Mouse (Mus musculus) liver, embryonic 11.5 days (tissue): ENCODE measurements at regions not wholly inside any gene's neighbourhood (a gene's known extent, or its start where the extent isn't known, plus 50 kb on each side); places are given as distances from the start of the nearest gene placed in this dataset.

Experiments
- ATAC-seq: fragments of 200-750 bp; cut with Nextera tagmentation; replicated peaks from 2 replicates; pipeline ENCODE4 v1.8.0; 2017; ENCODE audit warnings: moderate number of reproducible peaks, mild to moderate bottlenecking, moderate TSS enrichment, moderate library complexity; ENCODE audit not compliant: low FRiP score
- DNase-seq: peaks from one replicate; pipeline ENCODE4 v3.0.0-alpha.2; 2017; ENCODE audit warnings: low spot score
- H3K27ac ChIP-seq: fragments of 300-500 bp; sonication (generic); 2 replicates; pipeline ENCODE4 v1.5.1; 2014; ENCODE audit warnings: mild to moderate bottlenecking, low read depth, low read length, control low read depth
- H3K27me3 ChIP-seq: fragments of 300-500 bp; sonication (generic); replicated peaks from 2 replicates; pipeline ENCODE4 v1.6.1; 2014; ENCODE audit warnings: low read length, mixed read lengths; ENCODE audit not compliant: control insufficient read depth, insufficient read depth
- H3K36me3 ChIP-seq: fragments of 300-500 bp; sonication (generic); 2 replicates; pipeline ENCODE4 v1.6.1; 2014; ENCODE audit warnings: mild to moderate bottlenecking, low read length, moderate library complexity, mixed read lengths; ENCODE audit not compliant: control insufficient read depth, insufficient read depth
- H3K4me1 ChIP-seq: fragments of 300-500 bp; sonication (generic); replicated peaks from 2 replicates; pipeline ENCODE4 v1.6.1; 2014; ENCODE audit warnings: low read length, mixed read lengths; ENCODE audit not compliant: control insufficient read depth, insufficient read depth
- H3K4me2 ChIP-seq: fragments of 300-500 bp; sonication (generic); 2 replicates; pipeline ENCODE4 v1.6.1; 2014; ENCODE audit warnings: mild to moderate bottlenecking, control low read depth, moderate library complexity
- H3K4me3 ChIP-seq: fragments of 300-500 bp; sonication (generic); 2 replicates; pipeline ENCODE4 v1.5.1; 2014; ENCODE audit warnings: low read depth, low read length, control low read depth
- H3K9ac ChIP-seq: fragments of 300-500 bp; sonication (generic); 2 replicates; pipeline ENCODE4 v1.6.1; 2014; ENCODE audit warnings: low read depth, low read length, control low read depth
- H3K9me3 ChIP-seq: fragments of 300-500 bp; sonication (generic); 2 replicates; pipeline ENCODE4 v1.6.1; 2016; ENCODE audit warnings: low read length, inconsistent platforms, mixed read lengths; ENCODE audit not compliant: control insufficient read depth
- WGBS: fragments of 180-500 bp; shearing (Covaris S2); extraction: QIAGEN DNeasy Blood & Tissue Kit; methylation state at CpG from one replicate; pipeline ENCODE4 v1.1.7; 2014; 5-methylcytosine and 5-hydroxymethylcytosine counted together

GRCm38 (mm10) chr1:41133946-41134345 is 328.5 kb downstream of the Tmem182 start:
- Histone ChIP-seq H3K9me3 (no peaks in the 10 kb centered on the region), H3K27ac (no peak overlapping the region), H3K9ac (no peak overlapping the region), H3K4me2 (no peak overlapping the region), H3K36me3 (no peaks in the 10 kb centered on the region), H3K4me3 (no peak overlapping the region), H3K27me3 (no peaks in the 10 kb centered on the region; the same call in 1 of the 2 replicates), H3K4me1 (no peaks in the 10 kb centered on the region)
- ATAC-seq, result no peak
- WGBS, result 77% methylated on average over 8 of the region's 8 CpGs
- DNase-seq, result no peak

DNA sequence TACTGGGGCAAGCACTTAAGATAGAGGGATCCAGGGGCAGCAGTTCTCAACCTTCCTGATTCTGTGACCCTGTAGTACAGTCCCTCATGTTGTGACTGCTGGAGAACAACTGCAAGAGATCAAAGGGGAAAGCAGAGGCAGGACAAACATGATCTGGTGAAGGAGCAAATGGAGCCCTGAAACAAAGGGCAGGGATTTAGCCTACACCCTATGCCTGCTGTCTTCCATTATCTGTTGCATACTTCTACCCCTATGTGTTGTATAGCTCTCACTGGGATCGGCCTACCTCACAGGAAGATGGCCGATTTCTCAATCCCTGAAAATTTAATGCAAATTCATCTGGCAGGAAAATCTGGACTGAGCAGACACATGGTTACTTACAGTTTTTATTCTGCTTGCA is 334.3 kb downstream of the Tmem182 start:
- H3K27me3 ChIP-seq, result no peaks in the 10 kb centered on the region
- DNase-seq, result no peak
- no peak for ATAC-seq
- H3K9ac ChIP-seq, result no peak overlapping the region
- no peak overlapping the region for H3K4me2 ChIP-seq
- WGBS, result 87% methylated on average over 2 of the region's 2 CpGs
- H3K27ac ChIP-seq, result no peak overlapping the region
- H3K36me3 ChIP-seq, result no peaks in the 10 kb centered on the region
- no peaks in the 10 kb centered on the region for H3K4me1 ChIP-seq
- no peaks in the 10 kb centered on the region for H3K9me3 ChIP-seq
- no peak overlapping the region for H3K4me3 ChIP-seq

GRCm38 (mm10) chr1:41140542-41140941 is 335.1 kb downstream of the Tmem182 start:
- Histone ChIP-seq H3K27me3 (no peaks in the 10 kb centered on the region), H3K4me3 (no peak overlapping the region), H3K9me3 (no peaks in the 10 kb centered on the region), H3K27ac (no peak overlapping the region), H3K4me1 (no peaks in the 10 kb centered on the region), H3K36me3 (no peaks in the 10 kb centered on the region), H3K4me2 (no peak overlapping the region), H3K9ac (no peak overlapping the region)
- DNase-seq (no peak), ATAC-seq (no peak)
- WGBS, result 50% methylated on average over 1 of the region's 1 CpGs

- no peaks in the 10 kb centered on the region for H3K27me3 ChIP-seq
- H3K9ac ChIP-seq, result no peak overlapping the region
- ATAC-seq (no peak), DNase-seq (no peak)
- H3K36me3 ChIP-seq, result no peaks in the 10 kb centered on the region
- H3K4me1 ChIP-seq, result no peaks in the 10 kb centered on the region
- H3K4me2 ChIP-seq, result no peak overlapping the region
- 75% methylated on average over 4 of the region's 4 CpGs for WGBS
- H3K27ac ChIP-seq, result no peak overlapping the region
- no peaks in the 10 kb centered on the region for H3K9me3 ChIP-seq
- H3K4me3 ChIP-seq, result no peak overlapping the region
Observed at GRCm38 (mm10) chr1:41141992-41142391, 336.6 kb downstream of the Tmem182 start.

GRCm38 (mm10) chr1:41152516-41152915 is 347.1 kb downstream of the Tmem182 start:
- Histone ChIP-seq H3K9ac (no peak overlapping the region), H3K36me3 (no peaks in the 10 kb centered on the region), H3K27me3 (no peaks in the 10 kb centered on the region), H3K27ac (no peak overlapping the region), H3K4me1 (no peaks in the 10 kb centered on the region), H3K9me3 (no peaks in the 10 kb centered on the region), H3K4me2 (no peak overlapping the region), H3K4me3 (no peak overlapping the region)
- DNase-seq (no peak), ATAC-seq (no peak)
- WGBS, result 55% methylated on average over 1 of the region's 1 CpGs

DNA sequence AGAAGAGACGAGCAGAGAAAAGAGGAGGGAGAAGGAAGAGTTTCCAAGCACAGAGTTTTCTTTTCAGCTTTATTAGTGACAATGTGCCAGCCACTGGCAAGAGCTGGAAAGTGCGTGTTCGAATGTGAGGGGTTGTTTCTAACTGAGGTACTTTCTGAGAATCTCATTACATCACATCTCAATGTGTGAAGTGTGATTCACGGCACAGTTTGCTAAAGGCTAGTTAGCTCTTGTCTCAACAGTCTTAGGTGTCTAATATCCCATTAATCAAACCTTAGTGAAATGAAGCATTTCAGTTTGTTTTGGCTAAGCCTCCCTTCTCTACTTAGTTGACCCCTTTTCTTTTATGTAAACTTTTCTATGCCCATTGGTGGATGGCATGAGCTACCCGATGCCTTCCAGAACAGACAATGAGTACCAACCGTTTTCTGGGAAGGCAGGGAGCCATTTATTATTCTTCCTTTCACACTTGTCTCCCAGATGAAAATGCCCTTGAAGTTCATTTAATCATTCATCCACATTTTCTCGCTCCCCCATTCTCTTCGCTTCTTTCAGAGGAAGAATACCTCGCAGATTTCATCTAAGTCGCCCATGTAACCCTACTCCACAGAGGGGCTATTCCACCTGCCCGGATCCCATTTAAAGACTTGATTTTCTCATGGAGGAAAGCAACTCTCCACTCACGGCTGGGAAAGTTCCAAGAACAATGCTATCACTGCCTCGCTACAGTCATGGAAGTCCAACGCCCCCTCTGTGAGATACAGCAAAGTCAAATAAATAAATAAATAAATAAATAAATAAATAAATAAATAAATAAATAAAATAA is 348.0 kb downstream of the Tmem182 start:
- no peaks in the 10 kb centered on the region for H3K27me3 ChIP-seq
- no peak overlapping the region for H3K9ac ChIP-seq
- no peaks in the 10 kb centered on the region for H3K4me1 ChIP-seq
- H3K9me3 ChIP-seq, result no peaks in the 10 kb centered on the region
- DNase-seq (no peak), ATAC-seq (no peak)
- H3K4me3 ChIP-seq, result no peak overlapping the region
- H3K36me3 ChIP-seq, result no peaks in the 10 kb centered on the region
- H3K4me2 ChIP-seq, result no peak overlapping the region
- WGBS, result 80% methylated on average over 14 of the region's 14 CpGs
- H3K27ac ChIP-seq, result no peak overlapping the region

DNA sequence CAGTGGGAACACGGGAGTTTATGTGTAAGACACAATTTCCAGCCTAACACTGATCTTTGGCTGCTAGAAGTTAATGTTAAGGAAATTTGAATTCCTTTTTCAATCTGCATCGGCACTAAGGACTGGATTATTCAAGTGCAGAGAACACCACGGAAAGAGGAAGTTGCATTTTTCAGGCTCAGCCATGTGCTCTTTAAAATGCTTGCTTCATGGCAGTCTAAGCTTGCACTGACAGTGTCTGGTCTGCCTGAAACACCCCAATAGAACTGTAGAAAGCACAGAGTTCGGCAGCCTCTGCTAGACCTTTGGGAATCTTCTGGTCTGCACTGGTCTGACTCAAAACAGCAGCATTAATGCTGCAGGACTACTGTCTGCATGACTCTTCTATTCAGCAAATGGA is 348.8 kb downstream of the Tmem182 start:
- Histone ChIP-seq H3K27ac (no peak overlapping the region), H3K9me3 (no peaks in the 10 kb centered on the region)

GRCm38 (mm10) chr1:41156946-41157345 is 351.5 kb downstream of the Tmem182 start:
- Histone ChIP-seq H3K9me3 (no peaks in the 10 kb centered on the region), H3K9ac (no peak overlapping the region), H3K27ac (no peak overlapping the region), H3K4me2 (no peak overlapping the region), H3K4me3 (no peak overlapping the region), H3K4me1 (no peaks in the 10 kb centered on the region), H3K36me3 (no peaks in the 10 kb centered on the region), H3K27me3 (no peaks in the 10 kb centered on the region)
- DNase-seq (no peak), ATAC-seq (no peak)
- 58% methylated on average over 10 of the region's 10 CpGs for WGBS

More for the DNA sequence above, 348.8 kb downstream of the Tmem182 start:
- 62% methylated on average over 4 of the region's 4 CpGs for WGBS
- Histone ChIP-seq H3K4me3 (no peak overlapping the region), H3K36me3 (no peaks in the 10 kb centered on the region), H3K4me1 (no peaks in the 10 kb centered on the region), H3K4me2 (no peak overlapping the region), H3K9ac (no peak overlapping the region), H3K27me3 (no peaks in the 10 kb centered on the region)
- DNase-seq (no peak), ATAC-seq (no peak)
